Mouse (Mus musculus): ENCODE measurements at regions not wholly inside any gene's neighbourhood (a gene's known extent, or its start where the extent isn't known, plus 50 kb on each side); places are given as distances from the start of the nearest gene placed in this dataset.

DNA sequence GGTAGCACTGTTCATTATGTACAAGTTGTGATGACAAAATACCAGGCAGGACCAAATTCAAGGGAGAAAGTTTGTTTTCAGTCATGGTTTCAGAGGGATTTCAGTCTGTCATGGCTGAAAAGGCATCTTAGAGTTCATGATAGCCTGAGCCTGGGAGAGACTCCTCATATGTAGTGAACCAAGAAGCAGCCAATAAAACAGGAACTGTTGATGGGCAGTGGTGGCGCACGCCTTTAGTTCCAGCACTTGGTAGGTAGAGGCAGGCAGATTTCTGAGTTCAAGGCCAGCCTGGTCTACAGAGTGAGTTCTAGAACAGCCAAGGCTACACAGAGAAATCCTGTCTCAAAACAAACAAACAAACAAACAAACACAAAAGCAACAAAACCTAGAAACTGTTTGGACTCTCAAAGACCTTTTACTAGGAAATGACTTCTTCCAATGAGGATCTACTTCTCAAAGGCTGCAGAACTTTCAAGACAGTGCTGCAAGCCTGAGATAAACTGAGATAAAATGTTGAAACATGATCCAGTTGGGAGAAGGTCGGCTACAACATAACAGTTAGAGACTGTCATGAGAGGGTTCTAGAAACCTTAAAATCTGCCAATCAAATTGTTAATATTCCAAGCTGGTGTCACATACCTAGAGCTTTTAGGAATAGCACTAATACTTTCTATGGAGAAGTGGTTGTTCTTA, 817.5 kb upstream of the Lcorl start:
- no peak for ATAC-seq (ENCODE audit: low FRiP score, low TSS enrichment)
- WGBS, result 80% methylated on average over 3 of the region's 3 CpGs
- no peaks in the 10 kb centered on the region for H3K36me3 ChIP-seq (ENCODE audit: control insufficient read depth, insufficient read depth, low read length)
- H3K9me3 ChIP-seq (ENCODE audit: control insufficient read depth, low read length), result no peaks in the 10 kb centered on the region
- H3K4me2 ChIP-seq (replicated peaks; ENCODE audit: low read depth), result no peak overlapping the region
- no peaks in the 10 kb centered on the region for H3K4me1 ChIP-seq (replicated peaks; ENCODE audit: control insufficient read depth, insufficient read depth)
- no peak overlapping the region for H3K4me3 ChIP-seq (ENCODE audit: low read depth, low read length)
- H3K27me3 ChIP-seq (ENCODE audit: control insufficient read depth, insufficient read depth, low read length), result no peaks in the 10 kb centered on the region
- no peak for TF ChIP-seq EP300 (optimal IDR thresholded peaks at IDR 0.05)
- TF ChIP-seq CTCF (IDR thresholded peaks at IDR 0.05; ENCODE audit: low read depth), result no peak
- no peak overlapping the region for H3K9ac ChIP-seq (ENCODE audit: low read length)
- no peak overlapping the region for H3K27ac ChIP-seq (replicated peaks)
- DNase-seq (ENCODE audit: low spot score), result no peak

- no peaks in the 10 kb centered on the region for H3K4me1 ChIP-seq (replicated peaks; ENCODE audit: control insufficient read depth, insufficient read depth)
- no peak overlapping the region for H3K4me2 ChIP-seq (replicated peaks; ENCODE audit: low read depth)
- H3K36me3 ChIP-seq (ENCODE audit: control insufficient read depth, insufficient read depth, low read length), result no peaks in the 10 kb centered on the region
- H3K27me3 ChIP-seq (ENCODE audit: control insufficient read depth, insufficient read depth, low read length), result no peaks in the 10 kb centered on the region
- 30% methylated on average over 1 of the region's 1 CpGs for WGBS
- ATAC-seq (ENCODE audit: low FRiP score, low TSS enrichment) (no peak), DNase-seq (ENCODE audit: low spot score) (no peak)
- TF ChIP-seq CTCF (IDR thresholded peaks at IDR 0.05; ENCODE audit: low read depth), result no peak
- no peak for TF ChIP-seq EP300 (optimal IDR thresholded peaks at IDR 0.05)
- H3K27ac ChIP-seq (replicated peaks), result no peak overlapping the region
- H3K9ac ChIP-seq (ENCODE audit: low read length), result no peak overlapping the region
- H3K9me3 ChIP-seq (ENCODE audit: control insufficient read depth, low read length), result no peaks in the 10 kb centered on the region
- no peak overlapping the region for H3K4me3 ChIP-seq (ENCODE audit: low read depth, low read length)
Measured at GRCm38 (mm10) chr5:46673413-46673812, 816.0 kb upstream of the Lcorl start.

- Histone ChIP-seq H3K9ac (ENCODE audit: low read length) (no peak overlapping the region), H3K36me3 (ENCODE audit: control insufficient read depth, insufficient read depth, low read length) (no peaks in the 10 kb centered on the region), H3K4me1 (replicated peaks; ENCODE audit: control insufficient read depth, insufficient read depth) (no peaks in the 10 kb centered on the region), H3K4me3 (ENCODE audit: low read depth, low read length) (no peak overlapping the region), H3K4me2 (replicated peaks; ENCODE audit: low read depth) (no peak overlapping the region), H3K9me3 (ENCODE audit: control insufficient read depth, low read length) (no peaks in the 10 kb centered on the region), H3K27me3 (ENCODE audit: control insufficient read depth, insufficient read depth, low read length) (no peaks in the 10 kb centered on the region), H3K27ac (replicated peaks) (no peak overlapping the region)
- ATAC-seq (ENCODE audit: low FRiP score, low TSS enrichment), result no peak
- WGBS, result 45% methylated on average over 2 of the region's 2 CpGs
- TF ChIP-seq CTCF (IDR thresholded peaks at IDR 0.05; ENCODE audit: low read depth) (no peak), EP300 (optimal IDR thresholded peaks at IDR 0.05) (no peak)
- DNase-seq (ENCODE audit: low spot score), result no peak
Measured at GRCm38 (mm10) chr5:46670484-46670883, 813.1 kb upstream of the Lcorl start.

DNA sequence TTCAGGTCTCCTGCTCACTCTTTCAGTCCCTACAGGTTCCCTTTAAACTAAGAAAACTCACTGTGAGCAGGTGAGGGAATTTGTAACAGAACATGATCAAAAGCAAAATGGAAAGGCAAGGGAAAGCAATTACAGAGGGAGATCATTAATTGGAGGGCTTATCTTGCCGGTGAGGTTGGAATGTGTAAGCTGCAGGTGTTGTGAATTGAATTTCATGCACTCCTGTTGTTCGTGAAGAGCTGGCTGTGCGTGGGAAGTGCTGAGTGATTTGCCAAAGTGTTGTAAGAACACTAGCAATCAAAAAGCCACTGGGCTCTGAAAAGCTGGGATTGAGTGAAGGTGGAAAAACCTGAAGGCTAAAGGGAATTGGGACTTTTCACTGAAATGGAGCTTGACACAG, 808.8 kb upstream of the Lcorl start:
- WGBS, result 18% methylated on average over 3 of the region's 3 CpGs
- TF ChIP-seq CTCF (IDR thresholded peaks at IDR 0.05; ENCODE audit: low read depth) (no peak), EP300 (optimal IDR thresholded peaks at IDR 0.05) (no peak)
- Histone ChIP-seq H3K4me3 (ENCODE audit: low read depth, low read length) (no peak overlapping the region), H3K27ac (replicated peaks) (no peak overlapping the region), H3K9ac (ENCODE audit: low read length) (no peak overlapping the region), H3K4me1 (replicated peaks; ENCODE audit: control insufficient read depth, insufficient read depth) (no peaks in the 10 kb centered on the region), H3K27me3 (ENCODE audit: control insufficient read depth, insufficient read depth, low read length) (no peaks in the 10 kb centered on the region), H3K36me3 (ENCODE audit: control insufficient read depth, insufficient read depth, low read length) (no peaks in the 10 kb centered on the region), H3K4me2 (replicated peaks; ENCODE audit: low read depth) (no peak overlapping the region), H3K9me3 (ENCODE audit: control insufficient read depth, low read length) (no peaks in the 10 kb centered on the region)
- no peak for DNase-seq (ENCODE audit: low spot score)
- no peak for ATAC-seq (ENCODE audit: low FRiP score, low TSS enrichment)

DNA sequence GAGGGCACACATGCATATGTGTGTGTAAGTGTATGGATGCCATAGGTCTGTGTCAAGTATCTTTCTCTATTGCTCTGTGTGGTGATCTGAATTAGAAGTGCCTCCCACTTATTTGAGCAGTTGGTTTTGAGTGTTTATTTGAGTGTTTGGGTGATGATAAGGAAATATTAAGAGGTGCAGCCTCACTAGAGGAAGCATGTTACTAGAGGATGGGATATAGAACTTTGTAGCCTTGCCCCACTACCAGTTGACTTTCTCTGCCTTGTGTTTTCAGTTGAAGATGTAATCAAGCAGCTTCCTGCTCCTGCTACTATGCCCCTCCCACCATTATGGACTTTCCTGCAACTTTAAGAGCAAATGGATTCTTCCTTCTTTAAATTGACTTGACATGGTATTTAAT, 799.6 kb upstream of the Lcorl start:
- no peaks in the 10 kb centered on the region for H3K36me3 ChIP-seq (ENCODE audit: control insufficient read depth, insufficient read depth, low read length)
- no peaks in the 10 kb centered on the region for H3K9me3 ChIP-seq (ENCODE audit: control insufficient read depth, low read length)
- H3K4me2 ChIP-seq (replicated peaks; ENCODE audit: low read depth), result no peak overlapping the region
- H3K4me1 ChIP-seq (replicated peaks; ENCODE audit: control insufficient read depth, insufficient read depth), result no peaks in the 10 kb centered on the region
- ATAC-seq (ENCODE audit: low FRiP score, low TSS enrichment), result no peak
- no peak overlapping the region for H3K27ac ChIP-seq (replicated peaks)
- H3K9ac ChIP-seq (ENCODE audit: low read length), result no peak overlapping the region
- H3K4me3 ChIP-seq (ENCODE audit: low read depth, low read length), result no peak overlapping the region
- no peak for DNase-seq (ENCODE audit: low spot score)
- H3K27me3 ChIP-seq (ENCODE audit: control insufficient read depth, insufficient read depth, low read length), result no peaks in the 10 kb centered on the region
- TF ChIP-seq EP300 (optimal IDR thresholded peaks at IDR 0.05) (no peak), CTCF (IDR thresholded peaks at IDR 0.05; ENCODE audit: low read depth) (no peak)

DNA sequence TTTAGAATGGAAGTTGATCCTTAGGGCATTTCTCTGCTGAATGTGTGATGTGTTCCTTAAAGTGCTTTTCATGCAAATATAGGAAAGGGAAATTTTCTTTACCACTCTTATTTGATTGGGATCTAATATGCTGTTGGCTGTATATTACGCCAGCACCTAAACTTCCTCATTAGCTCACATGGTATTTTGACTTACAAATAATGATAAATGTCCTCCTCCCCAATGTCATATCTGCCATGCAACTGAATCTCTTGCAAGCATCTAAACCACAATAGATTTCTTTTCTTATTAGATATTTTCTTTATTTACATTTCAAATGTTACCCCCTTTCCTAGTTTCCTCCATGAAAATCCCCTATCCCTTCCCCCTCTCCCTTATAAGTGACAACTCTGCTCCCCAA, 796.8 kb upstream of the Lcorl start:
- no peak overlapping the region for H3K4me2 ChIP-seq (replicated peaks; ENCODE audit: low read depth)

More for the DNA sequence above, 796.8 kb upstream of the Lcorl start:
- Histone ChIP-seq H3K27ac (replicated peaks) (no peak overlapping the region), H3K9ac (ENCODE audit: low read length) (no peak overlapping the region), H3K27me3 (ENCODE audit: control insufficient read depth, insufficient read depth, low read length) (no peaks in the 10 kb centered on the region), H3K9me3 (ENCODE audit: control insufficient read depth, low read length) (no peaks in the 10 kb centered on the region), H3K4me3 (ENCODE audit: low read depth, low read length) (no peak overlapping the region), H3K4me1 (replicated peaks; ENCODE audit: control insufficient read depth, insufficient read depth) (no peaks in the 10 kb centered on the region), H3K36me3 (ENCODE audit: control insufficient read depth, insufficient read depth, low read length) (no peaks in the 10 kb centered on the region)
- 100% methylated on average over 1 of the region's 1 CpGs for WGBS
- TF ChIP-seq CTCF (IDR thresholded peaks at IDR 0.05; ENCODE audit: low read depth) (no peak), EP300 (optimal IDR thresholded peaks at IDR 0.05) (no peak)
- ATAC-seq (ENCODE audit: low FRiP score, low TSS enrichment) (no peak), DNase-seq (ENCODE audit: low spot score) (no peak)

Measured in stomach, postnatal 0 days (tissue).